Mouse (Mus musculus): ENCODE measurements around the gene 4930564D02Rik.

GRCm38 (mm10) chr3:105052171-105052936, 14.3 kb upstream of the 4930564D02Rik start:
- TF ChIP-seq CTCF (IDR thresholded peaks at IDR 0.05), result no peak
- TF ChIP-seq POLR2A (IDR thresholded peaks at IDR 0.05; ENCODE audit: insufficient read depth, low read depth, low read length), result no peak
